Mouse (Mus musculus) forebrain, embryonic 13.5 days (tissue): ENCODE measurements at regions not wholly inside any gene's neighbourhood (a gene's known extent, or its start where the extent isn't known, plus 50 kb on each side); places are given as distances from the start of the nearest gene placed in this dataset.
"Not testable (repeated sequence)": the region's sequence is repeated elsewhere in the genome, so short reads cannot be mapped to it uniquely, and the experiment has no call there.

ENCODE experiments used
- ATAC-seq: fragments of 200-750 bp; cut with Nextera tagmentation; 2 replicates; pipeline ENCODE4 v1.8.0; 2017
- H3K27ac ChIP-seq: fragments of 300-500 bp; sonication (generic); 2 replicates; pipeline ENCODE4 v1.5.1; 2015; ENCODE audit warnings: inconsistent platforms, mild to moderate bottlenecking, moderate library complexity
- H3K27me3 ChIP-seq: fragments of 300-500 bp; sonication (generic); 2 replicates; pipeline ENCODE4 v1.6.1; 2015; ENCODE audit warnings: mild to moderate bottlenecking, inconsistent platforms
- H3K36me3 ChIP-seq: fragments of 300-500 bp; sonication (generic); 2 replicates; pipeline ENCODE4 v1.6.1; 2015; ENCODE audit warnings: mild to moderate bottlenecking, inconsistent platforms; ENCODE audit not compliant: poor library complexity, severe bottlenecking
- H3K4me1 ChIP-seq: fragments of 300-500 bp; sonication (generic); 2 replicates; pipeline ENCODE4 v1.6.1; 2015; ENCODE audit warnings: inconsistent platforms
- H3K4me2 ChIP-seq: fragments of 300-500 bp; sonication (generic); 2 replicates; pipeline ENCODE4 v1.6.1; 2015; ENCODE audit warnings: inconsistent platforms, mild to moderate bottlenecking, moderate library complexity
- H3K4me3 ChIP-seq: fragments of 300-500 bp; sonication (generic); 2 replicates; pipeline ENCODE4 v1.5.1; 2015; ENCODE audit warnings: mild to moderate bottlenecking, inconsistent platforms
- H3K9ac ChIP-seq: fragments of 300-500 bp; sonication (generic); 2 replicates; pipeline ENCODE4 v1.6.1; 2015; ENCODE audit warnings: mild to moderate bottlenecking, inconsistent platforms
- H3K9me3 ChIP-seq: fragments of 300-500 bp; sonication (generic); replicated peaks from 2 replicates; pipeline ENCODE4 v1.6.1; 2016; ENCODE audit warnings: inconsistent platforms
- WGBS: fragments of 180-500 bp; shearing (Covaris S2); methylation state at CpG from one replicate; pipeline ENCODE4 v1.1.7; 2015; 5-methylcytosine and 5-hydroxymethylcytosine counted together

DNA sequence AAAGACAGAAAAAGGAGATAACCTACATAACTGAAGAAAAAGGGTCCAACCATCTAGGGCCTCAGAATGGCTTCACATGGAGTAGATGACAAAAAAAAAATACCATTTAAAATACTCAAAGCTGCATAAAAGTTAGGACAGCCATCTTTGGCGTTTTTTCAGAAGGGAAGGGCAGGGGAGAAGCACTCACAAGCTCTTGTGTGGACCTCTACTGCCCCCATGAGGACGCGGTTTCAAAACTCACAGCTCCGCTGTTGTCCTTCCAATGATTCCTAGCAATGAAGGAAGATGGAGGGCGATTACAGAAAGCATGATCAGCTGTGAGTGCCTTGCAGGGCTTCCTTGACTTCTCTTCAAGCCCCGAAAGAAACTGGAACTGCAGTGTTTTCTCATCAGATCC lies 140.8 kb upstream of the Olfr1324 start:
- no peaks in the 10 kb centered on the region for H3K4me1 ChIP-seq
- H3K4me3 ChIP-seq: no peak overlapping the region
- no peaks in the 10 kb centered on the region for H3K9me3 ChIP-seq
- no peak for ATAC-seq
- H3K36me3 ChIP-seq: peaks cover 28% of the 10 kb centered on the region
- H3K4me2 ChIP-seq: no peak overlapping the region
- 66% methylated on average over 6 of the region's 6 CpGs for WGBS
- no peak overlapping the region for H3K27ac ChIP-seq
- H3K9ac ChIP-seq: no peak overlapping the region
- H3K27me3 ChIP-seq: no peaks in the 10 kb centered on the region

DNA sequence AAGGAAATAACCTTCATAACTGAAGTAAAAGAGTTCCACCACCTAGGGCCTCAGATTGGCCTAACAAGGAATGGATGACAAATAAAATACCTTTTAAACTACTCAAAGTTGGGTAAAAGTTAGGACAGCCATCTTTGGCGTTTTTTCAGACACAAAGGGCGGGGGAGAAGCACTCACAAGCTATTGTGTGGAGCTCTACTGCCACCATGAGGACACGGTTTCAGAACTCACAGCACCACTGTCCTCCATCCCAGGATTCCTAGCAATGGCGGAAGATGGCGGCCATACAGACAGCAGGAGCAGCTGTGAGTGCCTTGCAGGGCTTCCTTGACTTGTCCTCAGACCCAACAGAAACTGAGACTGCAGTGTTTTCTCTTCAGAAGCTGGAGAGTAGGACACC lies 138.0 kb upstream of the Olfr1324 start:
- H3K27ac ChIP-seq: no peak overlapping the region
- H3K27me3 ChIP-seq: no peaks in the 10 kb centered on the region
- 62% methylated on average over 5 of the region's 5 CpGs for WGBS
- no peaks in the 10 kb centered on the region for H3K4me1 ChIP-seq
- no peak for ATAC-seq
- H3K9me3 ChIP-seq: no peaks in the 10 kb centered on the region
- H3K36me3 ChIP-seq: peaks cover 27% of the 10 kb centered on the region
- no peak overlapping the region for H3K4me3 ChIP-seq
- no peak overlapping the region for H3K4me2 ChIP-seq
- H3K9ac ChIP-seq: no peak overlapping the region

DNA sequence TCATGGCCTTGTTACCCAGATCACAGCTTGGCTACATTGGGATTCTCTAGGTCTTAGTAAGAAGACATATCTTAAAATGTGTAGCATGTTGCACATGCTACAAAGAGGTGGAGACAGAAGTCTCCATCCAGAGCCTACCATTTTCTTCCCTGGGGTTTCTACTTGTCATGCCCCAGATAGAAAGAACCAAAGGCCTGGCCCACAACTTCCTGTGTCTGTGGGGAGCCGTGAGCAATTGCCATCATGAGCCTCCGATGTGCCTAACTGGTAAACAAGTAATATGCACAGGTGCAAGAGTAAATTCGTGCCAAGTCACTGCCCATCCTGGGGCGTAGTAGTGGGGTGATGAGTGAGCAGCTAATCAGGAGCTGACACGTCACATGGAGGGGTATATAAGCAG lies 136.7 kb upstream of the Olfr1324 start:
- ATAC-seq, H3K4me1 ChIP-seq, H3K27me3 ChIP-seq, H3K27ac ChIP-seq, H3K9ac ChIP-seq, H3K4me2 ChIP-seq, H3K4me3 ChIP-seq, H3K9me3 ChIP-seq: not testable (repeated sequence)
- WGBS: 93% methylated on average over 5 of the region's 5 CpGs
- H3K36me3 ChIP-seq: peaks cover 27% of the 10 kb centered on the region

GRCm38 (mm10) chrX:50560915-50561314 lies 132.6 kb upstream of the Olfr1324 start:
- no peaks in the 10 kb centered on the region for H3K4me1 ChIP-seq
- no peak overlapping the region for H3K9ac ChIP-seq
- H3K4me3 ChIP-seq: no peak overlapping the region
- 72% methylated on average over 2 of the region's 2 CpGs for WGBS
- no peak overlapping the region for H3K4me2 ChIP-seq
- H3K27me3 ChIP-seq: no peaks in the 10 kb centered on the region
- H3K27ac ChIP-seq: no peak overlapping the region
- H3K9me3 ChIP-seq: no peaks in the 10 kb centered on the region
- peaks cover 9% of the 10 kb centered on the region for H3K36me3 ChIP-seq
- ATAC-seq: no peak

DNA sequence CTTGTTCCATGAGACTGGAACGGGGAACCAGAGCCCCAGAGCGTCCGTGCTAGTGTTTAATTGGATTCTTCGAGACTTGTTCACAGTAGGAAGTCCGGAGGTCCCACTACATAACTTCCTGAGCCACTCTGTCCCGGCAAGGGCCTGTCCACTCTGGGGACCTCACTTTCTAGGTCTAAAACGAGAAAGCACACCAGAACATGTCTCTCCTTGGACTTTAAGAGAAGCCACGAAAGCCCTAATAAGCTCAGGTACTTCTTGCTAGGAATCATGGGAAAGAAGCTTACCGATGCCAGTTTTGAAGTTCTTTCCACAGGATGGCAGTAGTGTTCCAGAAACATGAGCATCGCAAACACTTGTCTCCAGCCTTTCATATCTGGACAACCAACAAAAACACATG lies 122.0 kb upstream of the Olfr1324 start:
- no peak overlapping the region for H3K9ac ChIP-seq
- WGBS: 57% methylated on average over 10 of the region's 10 CpGs

DNA sequence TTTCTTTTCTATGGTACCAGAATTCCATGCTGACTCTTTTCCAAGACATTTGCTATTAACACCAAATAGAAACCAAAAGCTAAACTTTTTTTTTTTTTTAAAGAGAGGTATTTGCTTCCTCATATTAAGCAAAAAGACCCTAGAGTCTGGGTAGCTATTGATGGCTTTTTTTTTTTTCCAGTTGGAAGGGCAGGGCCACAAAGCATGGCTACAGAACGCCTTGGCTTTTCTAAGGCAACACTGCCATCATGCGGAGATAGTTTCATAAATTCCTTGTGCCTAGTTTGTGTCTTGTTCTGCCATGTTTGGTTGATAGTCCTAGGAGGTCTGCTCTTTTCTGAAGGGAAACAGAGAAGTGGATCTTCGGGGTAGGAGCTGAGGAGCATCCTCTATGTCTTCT lies 121.4 kb upstream of the Olfr1324 start:
- Histone ChIP-seq H3K4me2 (peak overlapping the region; percentile 45), H3K4me3 (peak overlapping the region; percentile 24; the same call in 1 of the 2 replicates), H3K4me1 (no peaks in the 10 kb centered on the region), H3K27ac (no peak overlapping the region), H3K36me3 (no peaks in the 10 kb centered on the region), H3K9ac (no peak overlapping the region), H3K9me3 (no peaks in the 10 kb centered on the region), H3K27me3 (no peaks in the 10 kb centered on the region)
- 49% methylated on average over 3 of the region's 3 CpGs for WGBS
- no peak for ATAC-seq

More for the DNA sequence above, 122.0 kb upstream of the Olfr1324 start:
- H3K4me3 ChIP-seq: peak overlapping the region; percentile 24
- ATAC-seq: no peak
- H3K27me3 ChIP-seq: no peaks in the 10 kb centered on the region
- H3K9me3 ChIP-seq: no peaks in the 10 kb centered on the region
- H3K4me2 ChIP-seq: peak overlapping the region; percentile 45
- no peak overlapping the region for H3K27ac ChIP-seq
- no peaks in the 10 kb centered on the region for H3K4me1 ChIP-seq
- no peaks in the 10 kb centered on the region for H3K36me3 ChIP-seq

GRCm38 (mm10) chrX:50537785-50538159 lies 109.5 kb upstream of the Olfr1324 start:
- H3K27me3 ChIP-seq, H3K27ac ChIP-seq, H3K36me3 ChIP-seq, H3K4me1 ChIP-seq, H3K9me3 ChIP-seq, H3K9ac ChIP-seq: not testable (repeated sequence)
- Histone ChIP-seq H3K4me2 (peak overlapping the region; percentile 44), H3K4me3 (peak overlapping the region; percentile 39)
- ATAC-seq: peak; percentile 59
- WGBS: 62% methylated on average over 4 of the region's 4 CpGs

DNA sequence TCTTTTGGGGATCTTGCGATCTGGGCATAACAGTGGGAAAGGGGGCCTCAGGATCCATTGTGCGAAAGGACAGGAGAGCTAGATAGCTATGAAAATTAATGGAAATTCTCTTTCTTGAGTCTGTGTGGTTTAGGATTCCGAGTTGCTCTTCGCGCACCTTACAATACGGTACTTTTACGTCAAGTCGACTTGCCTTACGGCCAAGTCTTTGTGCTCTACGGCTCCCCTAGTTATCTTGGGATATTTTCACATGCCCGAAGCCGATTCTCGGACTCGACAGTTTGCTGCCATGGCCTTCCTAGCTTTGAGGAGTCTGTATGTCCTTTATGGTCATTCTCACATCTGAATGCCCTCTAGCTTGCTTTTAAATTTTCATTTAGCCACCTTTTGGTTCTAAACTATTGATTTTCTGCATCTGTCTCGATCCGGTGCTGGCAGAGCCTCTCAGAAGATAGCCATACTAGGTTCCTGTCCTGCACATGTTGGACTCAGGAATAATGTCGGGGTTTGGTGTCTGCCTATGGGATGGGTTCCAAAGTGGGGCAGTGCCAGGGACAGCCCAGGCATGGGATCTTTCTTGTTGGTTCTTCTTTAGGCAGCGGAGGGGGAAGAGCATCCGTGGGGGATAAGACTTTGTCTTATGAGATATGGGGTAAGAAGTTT lies 109.0 kb upstream of the Olfr1324 start:
- peak; percentile 68 for ATAC-seq
- H3K27ac ChIP-seq: no peak overlapping the region
- no peaks in the 10 kb centered on the region for H3K4me1 ChIP-seq
- 52% methylated on average over 19 of the region's 19 CpGs for WGBS
- peak overlapping the region; percentile 44 for H3K4me2 ChIP-seq
- H3K4me3 ChIP-seq: peak overlapping the region; percentile 39
- H3K27me3 ChIP-seq: no peaks in the 10 kb centered on the region
- no peaks in the 10 kb centered on the region for H3K36me3 ChIP-seq
- 0 out of 2 replicates have a peak overlapping the region, but pooled peaks have one; percentile 34 for H3K9ac ChIP-seq
- H3K9me3 ChIP-seq: no peaks in the 10 kb centered on the region

DNA sequence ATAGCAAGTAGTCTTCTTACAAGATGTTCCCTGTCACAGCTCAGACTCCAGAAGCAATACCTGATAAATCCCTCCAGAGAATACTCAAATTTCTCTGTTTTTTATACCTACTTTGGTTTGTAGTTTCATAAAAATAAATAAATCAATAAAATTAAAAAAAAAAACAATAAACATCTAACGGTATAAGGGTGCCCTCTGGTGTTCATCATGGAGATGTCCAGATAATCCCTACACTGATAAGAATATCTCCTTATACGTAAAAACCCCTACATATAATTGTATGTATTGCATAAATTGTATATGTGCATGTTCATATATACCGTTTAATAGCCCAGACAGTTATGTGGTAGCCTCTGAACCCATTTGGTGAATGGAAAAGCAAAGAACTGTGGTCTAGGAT lies 75.7 kb upstream of the Olfr1324 start:
- H3K27ac ChIP-seq: no peak overlapping the region
- no peak overlapping the region for H3K4me3 ChIP-seq
- H3K27me3 ChIP-seq: no peaks in the 10 kb centered on the region
- H3K9me3 ChIP-seq: no peaks in the 10 kb centered on the region
- ATAC-seq: no peak
- no peak overlapping the region for H3K4me2 ChIP-seq
- no peak overlapping the region for H3K9ac ChIP-seq
- H3K36me3 ChIP-seq: no peaks in the 10 kb centered on the region
- H3K4me1 ChIP-seq: no peaks in the 10 kb centered on the region
- 30% methylated on average over 3 of the region's 3 CpGs for WGBS

DNA sequence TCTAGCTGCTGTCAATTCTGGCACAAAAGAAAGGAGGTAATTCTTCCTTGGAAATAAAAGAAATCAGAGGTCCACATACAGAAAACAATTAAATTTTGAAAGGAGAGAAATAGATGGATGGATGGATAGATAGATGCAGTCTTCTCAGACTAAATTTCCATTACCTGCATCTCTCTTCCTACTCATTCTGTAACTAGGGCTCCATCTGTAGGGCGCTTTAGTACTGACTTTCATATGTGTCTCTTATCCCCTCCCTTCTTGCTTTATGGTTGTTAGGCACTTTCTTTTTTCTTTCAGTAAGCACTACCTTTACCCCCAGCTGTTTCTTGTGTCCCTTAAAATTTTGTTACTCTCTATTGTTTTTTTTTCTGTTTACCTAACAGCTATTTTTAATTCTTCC lies 72.9 kb upstream of the Olfr1324 start:
- Histone ChIP-seq H3K4me1 (no peaks in the 10 kb centered on the region), H3K9me3 (no peaks in the 10 kb centered on the region), H3K9ac (no peak overlapping the region), H3K27ac (no peak overlapping the region), H3K4me2 (no peak overlapping the region), H3K4me3 (no peak overlapping the region), H3K27me3 (no peaks in the 10 kb centered on the region), H3K36me3 (no peaks in the 10 kb centered on the region)
- ATAC-seq: no peak
- 10% methylated on average over 1 of the region's 1 CpGs for WGBS

DNA sequence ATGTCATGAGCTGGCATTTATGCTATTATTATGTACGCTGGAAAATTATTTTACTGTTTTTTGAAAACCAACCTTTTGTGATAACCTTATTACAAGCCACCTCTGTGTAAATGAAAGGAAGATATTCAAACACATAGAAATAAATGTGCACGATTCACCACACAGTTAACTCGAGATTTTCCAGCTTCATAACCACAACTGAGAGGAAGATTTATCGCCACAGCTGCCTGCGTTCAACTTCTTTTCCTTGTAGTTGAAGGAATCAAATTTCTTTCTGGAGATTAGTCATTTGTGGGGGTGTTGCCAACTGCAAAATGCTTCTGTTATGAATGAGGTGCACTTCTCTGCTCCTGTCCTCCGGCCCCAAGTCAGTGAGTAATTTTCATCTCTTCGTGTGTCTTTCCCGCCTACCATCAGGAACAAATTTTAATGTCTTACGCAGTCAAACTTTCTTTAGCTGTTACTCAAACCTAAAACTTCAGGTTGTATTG lies 62.2 kb upstream of the Olfr1324 start:
- H3K27ac ChIP-seq, H3K4me3 ChIP-seq, H3K9me3 ChIP-seq, H3K9ac ChIP-seq, H3K4me2 ChIP-seq, H3K27me3 ChIP-seq, H3K36me3 ChIP-seq, H3K4me1 ChIP-seq, ATAC-seq: not testable (repeated sequence)
- 86% methylated on average over 9 of the region's 9 CpGs for WGBS
